Mouse (Mus musculus): ENCODE data around the gene Olfr193.
"Not testable (repeated sequence)": the region's sequence is repeated elsewhere in the genome, so short reads cannot be mapped to it uniquely, and the experiment has no call there.

Olfr193 gene

GRCm38 (mm10) chr16:59111781-59112180, at the start of gene Olfr193:
Gene Olfr193, minus strand, starts transcription at chr16:59111881.
- peak; percentile 30 for DNase-seq (ENCODE audit: low read depth, low spot score)

DNA sequence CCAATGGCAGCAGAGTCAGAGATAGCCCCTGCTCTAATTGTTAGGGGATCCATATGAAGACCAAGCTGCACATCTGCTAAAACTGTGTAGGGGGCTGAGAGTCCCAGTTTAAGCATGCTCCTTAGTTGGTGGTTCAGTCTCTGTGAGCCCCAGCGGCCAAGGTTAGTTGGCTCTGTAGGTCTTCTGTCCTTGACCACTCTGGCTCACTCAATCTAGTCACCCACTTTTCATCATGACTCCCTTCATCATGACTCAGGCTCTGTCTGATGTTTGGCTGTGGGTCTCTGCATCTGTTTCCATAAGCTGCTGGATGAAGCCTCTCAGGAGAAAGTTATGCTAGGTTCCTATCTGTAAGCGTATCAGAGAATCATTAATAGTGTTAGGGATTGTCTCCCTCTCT, 40.3 kb upstream of the Olfr193 start:
- DNase-seq (ENCODE audit: low read depth, low spot score) = no peak

DNA sequence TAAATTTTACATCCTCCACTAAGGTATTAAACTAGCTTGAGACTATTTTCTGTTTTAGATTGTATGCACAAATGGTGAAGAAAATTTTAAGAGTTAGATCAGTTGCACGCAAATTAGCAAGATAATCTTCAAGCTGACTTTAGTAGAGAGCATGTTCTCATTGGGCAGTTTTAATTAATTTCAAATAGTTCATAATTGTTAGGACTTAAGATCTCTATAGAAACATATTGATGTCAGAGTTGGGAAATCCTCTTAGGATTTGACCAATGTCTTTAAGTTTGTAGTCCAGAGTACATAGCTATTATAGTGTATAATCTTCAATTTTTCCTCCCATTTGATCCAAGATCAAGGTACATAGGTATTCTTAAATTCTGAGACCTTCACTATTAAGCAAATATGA, 35.1 kb upstream of the Olfr193 start, which contains the start of gene Olfr195:
TSS of gene Olfr195 (plus strand) at position 301 of the 400 bp plus-strand sequence.
- no peak for DNase-seq (ENCODE audit: low read depth, low spot score)

GRCm38 (mm10) chr16:59141105-59141504, 29.4 kb upstream of the Olfr193 start:
- DNase-seq (ENCODE audit: low read depth, low spot score) = peak; percentile 46

GRCm38 (mm10) chr16:59130740-59131139, 19.1 kb upstream of the Olfr193 start:
- no peak for DNase-seq (ENCODE audit: low read depth, low spot score)

DNA sequence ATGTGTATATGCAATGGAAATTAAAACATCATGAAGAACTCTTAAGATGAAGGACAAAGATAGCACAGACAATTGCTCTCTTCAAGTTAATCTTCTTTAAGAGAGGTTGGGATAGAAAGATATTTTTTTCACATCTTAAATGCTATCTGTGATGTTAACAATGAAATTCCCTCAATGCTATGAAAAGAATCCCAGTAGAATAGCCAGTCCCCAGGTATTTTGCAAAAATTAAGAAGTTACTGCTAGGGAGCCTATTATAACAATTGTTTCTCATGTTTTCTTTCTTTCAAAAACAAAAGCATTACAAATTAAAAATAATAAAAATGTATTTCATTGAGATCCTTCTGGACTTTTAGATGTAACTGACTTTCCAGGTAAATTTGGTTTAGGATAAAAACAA, 9.3 kb upstream of the Olfr193 start, which contains the start of gene Olfr194:
TSS of gene Olfr194 (minus strand) at position 101 of the 400 bp plus-strand sequence.
- no peak for DNase-seq (ENCODE audit: low read depth, low spot score)

- not testable (repeated sequence) for DNase-seq (ENCODE audit: low read depth, low spot score)
Observed at GRCm38 (mm10) chr16:59108522-59108921, 3.2 kb downstream of the Olfr193 start.

DNA sequence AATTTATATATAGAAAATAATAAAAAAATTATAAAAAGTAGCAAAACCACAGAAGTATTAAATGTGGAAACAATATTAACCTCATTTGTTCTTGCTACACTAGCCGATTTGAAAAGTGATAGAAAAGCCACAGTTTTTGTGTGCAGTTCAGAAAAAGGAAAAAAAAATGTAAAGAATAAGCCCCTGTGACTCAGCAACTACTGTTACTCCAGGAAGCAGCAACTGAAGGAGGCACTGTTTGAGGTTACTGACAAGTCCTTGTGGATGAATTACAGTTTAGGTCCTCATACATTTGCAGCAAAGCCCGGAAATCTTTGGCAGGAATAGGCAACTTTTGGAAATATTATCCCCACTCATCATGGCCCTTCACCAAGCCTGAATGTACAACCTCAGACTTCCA, 6.4 kb downstream of the Olfr193 start:
- no peak for DNase-seq (ENCODE audit: low read depth, low spot score)

GRCm38 (mm10) chr16:59089722-59090121, 22.0 kb downstream of the Olfr193 start, which contains the start of gene Olfr191:
Gene Olfr191, minus strand, starts transcription at chr16:59089822.
- peak; percentile 21 for DNase-seq (ENCODE audit: low read depth, low spot score)

- not testable (repeated sequence) for DNase-seq (ENCODE audit: low read depth, low spot score)
Observed at GRCm38 (mm10) chr16:59081113-59081512, 30.6 kb downstream of the Olfr193 start.

- no peak for DNase-seq (ENCODE audit: low read depth, low spot score)
Observed at GRCm38 (mm10) chr16:59077905-59078304, 33.8 kb downstream of the Olfr193 start, which contains the start of gene Olfr190. Gene Olfr190, minus strand, starts transcription at chr16:59078005.

GRCm38 (mm10) chr16:59073520-59073919, 38.2 kb downstream of the Olfr193 start:
- no peak for DNase-seq (ENCODE audit: low read depth, low spot score)

DNA sequence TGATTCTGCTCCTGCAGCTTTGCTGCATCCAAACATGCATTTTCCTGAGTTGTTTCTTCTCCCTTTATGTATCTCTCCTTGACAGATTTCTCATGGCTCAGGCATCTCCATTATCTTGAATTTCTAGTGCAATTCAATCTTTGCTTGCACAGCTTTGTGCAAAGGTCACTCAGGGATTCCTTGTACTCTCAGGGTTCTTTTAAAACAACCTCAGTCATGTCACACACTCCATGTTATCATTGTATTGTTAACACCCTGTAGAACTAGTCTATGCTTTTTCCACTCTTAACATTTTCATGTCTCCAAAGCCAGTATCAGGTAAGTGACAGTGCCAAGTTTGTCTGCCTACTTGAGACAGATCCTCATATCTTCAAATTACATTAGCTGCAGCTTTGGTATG, 39.9 kb downstream of the Olfr193 start:
- DNase-seq (ENCODE audit: low read depth, low spot score) = no peak

- not testable (repeated sequence) for DNase-seq (ENCODE audit: low read depth, low spot score)
Observed at GRCm38 (mm10) chr16:59062411-59062810, 49.3 kb downstream of the Olfr193 start.
